Mouse (Mus musculus) ovary, adult 18-20 months (tissue): ENCODE data around the gene Atp8b5.

Experiments
- DNase-seq: peaks from one replicate; pipeline ENCODE4 v3.0.0; 2022; ENCODE audit warnings: low spot score, mixed read lengths

The Atp8b5 gene

GRCm38 (mm10) chr4:43383246-43384082 lies 116.5 kb downstream of the Atp8b5 start:
- no peak for DNase-seq

DNA sequence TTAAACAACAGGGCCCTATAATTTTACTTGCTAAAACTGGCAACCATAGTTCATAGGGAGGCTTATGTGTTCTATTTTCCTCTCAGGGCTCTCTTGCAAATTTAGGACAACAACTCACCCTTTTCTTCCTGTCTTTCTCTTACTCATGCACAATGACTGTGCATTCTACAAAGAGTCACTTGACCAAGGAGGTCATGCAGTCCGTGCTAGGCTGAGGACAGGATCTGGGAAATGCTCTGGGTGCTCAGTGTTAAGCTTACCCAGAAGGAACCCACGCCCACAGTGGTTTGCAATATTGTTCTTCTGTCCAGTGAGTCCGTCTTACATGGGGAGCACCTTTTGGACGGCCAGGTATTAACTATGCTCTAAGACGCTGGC lies 117.1 kb downstream of the Atp8b5 start:
- DNase-seq: no peak

DNA sequence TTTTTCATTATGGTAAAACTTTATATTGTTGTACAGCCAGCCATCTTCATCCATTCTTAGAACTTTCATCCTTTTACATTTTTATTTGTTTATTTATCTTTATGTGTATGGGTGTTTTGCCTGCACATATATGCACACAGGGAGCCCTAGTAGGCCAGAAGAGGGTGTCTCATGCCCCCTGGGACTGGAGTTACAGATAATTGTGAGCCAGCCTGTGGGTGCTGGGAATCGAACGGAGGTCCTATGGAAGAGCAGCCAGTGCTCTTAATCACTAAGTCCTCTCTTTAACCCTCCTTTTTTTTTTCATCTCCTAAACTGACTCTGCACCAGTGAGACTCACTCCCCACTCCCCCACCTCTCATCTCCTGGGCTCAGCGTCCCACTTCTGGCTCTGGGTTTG lies 117.6 kb downstream of the Atp8b5 start:
- DNase-seq: no peak

DNA sequence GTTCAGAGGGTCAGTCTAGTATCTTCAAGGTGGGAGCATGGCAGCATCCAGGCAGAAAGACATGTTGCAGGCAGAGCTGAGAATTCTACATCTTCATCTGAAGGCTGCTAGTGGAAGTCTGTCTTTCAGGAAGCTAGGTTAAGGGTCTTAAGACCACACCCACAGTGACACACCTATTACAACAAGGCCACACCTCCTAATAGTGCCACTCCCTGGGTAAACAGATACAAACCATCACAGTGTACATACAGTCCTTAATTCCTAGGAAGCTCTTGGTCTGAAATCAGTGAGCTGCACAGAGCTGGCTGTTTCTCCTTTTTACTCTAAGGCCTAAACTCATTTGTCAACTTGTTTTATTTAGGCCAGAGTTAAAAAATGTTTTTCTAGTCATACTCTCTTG lies 120.0 kb downstream of the Atp8b5 start:
- DNase-seq: no peak

- no peak for DNase-seq
These were observed 122.4 kb downstream of the Atp8b5 start for GRCm38 (mm10) chr4:43389390-43389789.

GRCm38 (mm10) chr4:43389845-43390440 lies 123.0 kb downstream of the Atp8b5 start:
- DNase-seq: no peak

DNA sequence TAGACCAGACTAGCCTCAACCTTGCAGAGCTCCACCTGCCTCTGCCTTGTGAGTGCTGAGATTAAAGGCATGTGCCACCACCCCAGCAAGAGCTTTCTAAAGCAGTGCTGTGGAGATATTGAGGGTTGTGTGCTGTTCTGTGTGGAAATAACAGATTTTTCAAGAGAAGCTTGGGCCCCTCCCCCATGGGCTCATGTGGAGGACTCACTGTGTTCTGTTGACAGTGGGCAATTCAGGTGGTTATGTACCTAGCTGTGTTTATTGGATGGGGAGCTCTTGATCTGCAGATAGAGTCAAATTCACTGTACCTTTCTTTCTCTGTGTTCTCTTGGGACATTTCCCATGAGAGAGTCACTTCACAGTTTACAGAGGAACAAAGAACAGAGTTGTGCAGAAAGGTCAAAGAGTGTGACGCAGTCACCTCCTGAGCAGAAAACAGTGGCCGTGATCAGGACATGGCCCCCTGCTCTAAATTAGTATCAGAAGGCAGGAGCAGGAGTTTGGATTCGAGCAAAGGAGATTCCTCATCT lies 124.6 kb downstream of the Atp8b5 start:
- DNase-seq: no peak

- DNase-seq: peak; percentile 83
These were observed 127.5 kb downstream of the Atp8b5 start for GRCm38 (mm10) chr4:43394345-43394891.

GRCm38 (mm10) chr4:43395147-43395546 lies 128.2 kb downstream of the Atp8b5 start:
- no peak for DNase-seq

- DNase-seq: no peak
These were observed 128.9 kb downstream of the Atp8b5 start for GRCm38 (mm10) chr4:43395836-43396235.

- no peak for DNase-seq
These were observed 129.4 kb downstream of the Atp8b5 start for GRCm38 (mm10) chr4:43396381-43396780.

DNA sequence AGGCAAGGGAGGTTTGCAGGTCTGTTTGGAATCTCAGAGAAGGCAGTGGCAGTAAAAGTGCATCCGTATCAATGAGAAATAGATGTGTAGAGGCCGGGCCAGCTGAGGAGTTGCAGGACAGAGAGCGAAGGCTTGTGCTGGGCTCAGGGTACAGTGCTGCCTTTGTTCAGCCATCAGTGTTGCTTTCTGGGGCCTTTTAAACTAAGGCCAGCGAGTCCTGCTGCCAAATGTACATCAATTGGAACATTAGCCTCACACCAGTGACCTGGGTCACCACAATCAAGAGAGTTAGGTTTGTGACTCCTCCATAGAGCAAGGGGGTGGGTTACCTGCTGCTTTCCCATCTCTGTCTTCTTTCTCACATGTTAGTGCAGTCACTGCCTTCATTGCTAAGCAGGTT lies 131.1 kb downstream of the Atp8b5 start:
- DNase-seq: no peak

DNA sequence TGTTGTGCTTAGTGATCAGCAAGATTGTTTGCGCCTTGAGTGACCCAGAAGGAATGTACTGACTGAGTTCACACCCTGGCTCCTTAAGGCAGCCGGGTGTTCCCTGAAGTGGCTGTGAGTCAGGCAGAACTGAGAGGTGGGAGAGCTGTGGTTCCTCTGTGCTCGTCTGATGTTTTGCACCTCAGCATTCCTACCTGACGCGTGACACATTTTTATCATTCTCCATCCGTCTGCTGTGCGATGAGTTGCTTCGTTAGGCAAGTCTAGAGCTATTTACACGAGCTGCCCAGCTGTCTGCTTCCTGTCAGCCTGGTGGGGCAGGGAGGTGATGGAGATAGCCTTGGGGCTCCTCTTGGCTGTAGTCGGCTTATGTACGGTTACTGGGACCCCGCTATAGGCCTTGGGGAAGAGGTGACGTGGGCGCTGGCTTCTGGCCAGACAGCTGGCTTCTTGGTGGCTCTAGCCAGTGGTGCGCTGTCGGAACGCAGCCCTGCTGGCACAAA lies 131.9 kb downstream of the Atp8b5 start:
- DNase-seq: peak; percentile 50

DNA sequence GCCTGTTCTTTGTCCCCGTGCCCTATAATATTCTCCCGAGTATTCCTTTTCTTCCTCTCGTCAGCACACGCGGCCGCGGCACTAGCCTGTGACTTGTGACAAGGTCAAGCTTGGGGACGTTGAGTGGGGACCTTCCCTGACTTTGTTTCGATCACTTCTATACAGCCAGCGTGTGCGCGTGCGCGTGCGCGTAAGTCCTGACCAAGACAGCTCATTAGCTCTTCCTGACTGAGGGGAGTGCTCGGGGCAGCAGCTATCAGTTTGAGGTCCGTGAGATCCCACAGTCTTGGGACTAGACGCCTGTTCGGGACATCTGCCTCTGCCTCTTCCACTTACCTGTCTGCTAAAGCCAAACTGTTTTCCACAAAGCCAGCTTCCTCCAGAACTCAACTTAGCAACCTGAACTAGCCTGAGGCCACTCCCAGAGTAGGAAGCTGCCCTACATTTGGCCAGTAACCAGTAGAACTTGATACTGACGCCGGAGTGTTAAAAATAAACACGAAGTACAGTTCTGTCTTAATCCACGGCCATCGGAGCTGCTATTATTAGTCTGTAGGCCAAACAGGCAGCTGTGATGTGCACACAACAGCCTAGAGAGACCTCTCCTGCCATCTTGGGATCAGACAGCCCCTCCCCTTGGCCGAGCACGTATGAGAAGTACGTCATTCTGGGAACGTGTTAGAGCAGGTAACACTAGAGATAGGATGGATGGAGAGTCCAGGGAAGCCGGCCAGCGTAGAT lies 132.6 kb downstream of the Atp8b5 start:
- DNase-seq: no peak

- DNase-seq: no peak
These were observed 134.0 kb downstream of the Atp8b5 start for GRCm38 (mm10) chr4:43400976-43401375.

GRCm38 (mm10) chr4:43401486-43401885 lies 134.5 kb downstream of the Atp8b5 start:
- DNase-seq: no peak

DNA sequence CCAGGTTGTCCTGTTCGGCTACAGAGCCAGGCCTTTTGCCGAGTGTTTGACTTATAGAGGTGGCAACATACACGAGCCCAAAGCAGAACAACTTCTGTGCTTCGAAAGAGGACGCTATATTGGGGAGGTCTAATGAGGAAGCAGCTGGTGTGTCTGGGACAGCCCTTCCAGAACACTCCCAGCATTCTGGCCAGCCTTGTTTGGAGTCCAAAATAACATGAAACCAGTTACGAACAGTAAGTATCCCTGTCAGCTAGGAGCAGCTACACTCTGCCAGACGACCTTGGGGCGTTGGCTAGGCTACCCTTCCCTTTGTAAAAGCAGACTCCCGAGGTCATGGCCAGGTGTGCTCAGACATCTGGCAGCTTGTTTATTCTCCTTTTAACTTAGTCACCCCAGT lies 135.3 kb downstream of the Atp8b5 start:
- DNase-seq: peak; percentile 58

DNA sequence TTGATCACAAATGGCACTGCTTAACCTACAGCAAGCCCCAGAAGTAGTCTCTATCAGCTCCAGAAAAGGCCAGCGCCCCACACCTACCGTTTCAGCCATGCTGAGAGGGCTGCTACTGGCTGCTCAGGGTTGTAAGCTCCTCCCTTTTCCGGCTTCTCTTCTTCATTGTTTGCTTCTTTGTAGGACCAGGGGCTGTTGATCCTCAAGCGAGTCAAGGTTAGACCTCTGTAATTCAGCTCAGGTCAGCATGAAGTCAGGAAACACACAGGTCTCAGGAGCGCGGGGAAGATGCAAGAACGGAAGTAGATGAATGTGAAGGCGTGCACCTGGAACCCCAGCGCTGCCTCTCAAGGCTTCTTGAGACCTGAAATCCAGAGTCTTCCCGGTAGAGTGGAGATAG lies 137.7 kb downstream of the Atp8b5 start:
- no peak for DNase-seq

GRCm38 (mm10) chr4:43406162-43406971 lies 139.4 kb downstream of the Atp8b5 start:
- DNase-seq: peak; percentile 80

DNA sequence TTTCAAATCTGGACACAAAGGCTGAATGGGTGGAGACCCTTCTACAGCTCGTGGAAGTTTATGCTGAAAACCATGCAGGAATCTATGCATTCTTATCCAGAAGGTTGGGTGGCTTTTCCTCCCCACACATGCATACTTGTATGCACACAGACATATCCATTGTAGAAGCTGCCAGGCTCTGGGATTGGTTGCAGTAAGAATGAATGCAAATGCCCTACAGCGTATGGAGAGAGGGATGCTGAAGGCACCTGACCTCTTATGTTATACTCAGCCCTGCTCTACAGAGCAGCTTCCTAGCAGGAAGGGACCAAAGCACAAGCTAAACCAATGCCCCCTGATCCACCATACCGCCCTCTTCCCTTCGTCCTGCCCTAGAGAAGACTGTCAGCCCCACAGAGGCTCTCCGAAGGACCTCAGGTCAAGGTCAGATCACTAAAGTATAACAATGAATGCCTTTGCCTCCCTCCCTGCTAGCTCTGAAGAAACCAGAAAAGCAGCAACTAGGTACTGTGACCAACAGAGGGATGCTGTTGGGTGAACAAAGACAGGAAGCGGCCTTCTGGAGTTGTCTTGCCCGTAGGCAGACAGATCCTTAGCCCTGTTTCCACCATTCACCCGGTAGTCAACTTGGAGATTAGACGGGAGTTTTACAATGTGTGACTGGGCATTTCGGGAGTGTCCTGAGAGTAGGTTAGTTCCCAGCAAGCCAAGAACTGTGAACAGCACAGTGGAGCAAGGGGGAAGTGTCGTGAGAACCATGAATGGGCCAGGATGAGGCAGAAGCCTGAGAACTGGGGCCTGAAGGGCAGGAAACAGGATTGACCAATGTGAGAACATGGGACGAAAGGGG lies 140.3 kb downstream of the Atp8b5 start:
- no peak for DNase-seq
